Mouse (Mus musculus) heart, embryonic 13.5 days (tissue): ENCODE results near the gene Gpx4. TPM values are rescaled to one million over a fixed set of nuclear protein-coding genes. Genes with fewer than 3 reads are reported as not detected.

ENCODE experiments used
- ATAC-seq: fragments of 200-750 bp; cut with Nextera tagmentation; 2 replicates; pipeline ENCODE4 v1.8.0; 2017; ENCODE audit warnings: moderate TSS enrichment; ENCODE audit not compliant: insufficient number of reproducible peaks, low FRiP score, low TSS enrichment; ENCODE audit errors: extremely low read depth
- H3K27ac ChIP-seq: fragments of 300-500 bp; sonication (generic); replicated peaks from 2 replicates; pipeline ENCODE4 v1.5.1; 2015; ENCODE audit warnings: moderate library complexity, mild to moderate bottlenecking, inconsistent platforms
- H3K27me3 ChIP-seq: fragments of 300-500 bp; sonication (generic); replicated peaks from 2 replicates; pipeline ENCODE4 v1.6.1; 2015; ENCODE audit warnings: mild to moderate bottlenecking, inconsistent platforms
- H3K36me3 ChIP-seq: fragments of 300-500 bp; sonication (generic); 2 replicates; pipeline ENCODE4 v1.6.1; 2015; ENCODE audit warnings: mild to moderate bottlenecking, inconsistent platforms
- H3K4me1 ChIP-seq: fragments of 300-500 bp; sonication (generic); 2 replicates; pipeline ENCODE4 v1.6.1; 2015; ENCODE audit warnings: inconsistent platforms
- H3K4me2 ChIP-seq: fragments of 300-500 bp; sonication (generic); 2 replicates; pipeline ENCODE4 v1.6.1; 2015; ENCODE audit warnings: inconsistent platforms, mild to moderate bottlenecking, moderate library complexity
- H3K4me3 ChIP-seq: fragments of 300-500 bp; sonication (generic); 2 replicates; pipeline ENCODE4 v1.5.1; 2015; ENCODE audit warnings: moderate library complexity, mild to moderate bottlenecking, inconsistent platforms
- H3K9ac ChIP-seq: fragments of 300-500 bp; sonication (generic); 2 replicates; pipeline ENCODE4 v1.6.1; 2015; ENCODE audit warnings: inconsistent platforms, mild to moderate bottlenecking, moderate library complexity
- H3K9me3 ChIP-seq: fragments of 300-500 bp; sonication (generic); 2 replicates; pipeline ENCODE4 v1.6.1; 2016; ENCODE audit warnings: inconsistent platforms
- WGBS: fragments of 180-500 bp; shearing (Covaris S2); methylation state at CpG from one replicate; pipeline ENCODE4 v1.1.7; 2015; ENCODE audit warnings: mixed read lengths; 5-methylcytosine and 5-hydroxymethylcytosine counted together
- polyA plus RNA-seq: library from polyadenylated mRNA; unstranded; fragments of >200 nt; fragmentation: Nextera tagmentation; extraction: Ambion mirVana; gene quantifications from 2 replicates; pipeline ENCODE4 v1.2.1, GENCODE M21; 2015

The Gpx4 gene
- polyA plus RNA-seq, 1 experiment from 2014 or later, result 691 TPM

- H3K27me3 ChIP-seq, result no peaks in the 10 kb centered on the region; the same call in 1 of the 2 replicates
- WGBS, result 72% methylated on average over 15 of the region's 15 CpGs
- H3K9me3 ChIP-seq, result no peaks in the 10 kb centered on the region
- no peak overlapping the region for H3K4me2 ChIP-seq
- 0 out of 2 replicates have a peak overlapping the region, but pooled peaks have one; percentile 38 for H3K9ac ChIP-seq
- no peak overlapping the region for H3K27ac ChIP-seq
- H3K4me3 ChIP-seq, result no peak overlapping the region
- no peak for ATAC-seq
- H3K4me1 ChIP-seq, result peaks cover 14% of the 10 kb centered on the region
- H3K36me3 ChIP-seq, result peaks cover 22% of the 10 kb centered on the region
Observed at GRCm38 (mm10) chr10:80024229-80025043, 22.5 kb upstream of the Gpx4 start.

- H3K4me1 ChIP-seq, result peaks cover 8% of the 10 kb centered on the region
- no peak overlapping the region for H3K27ac ChIP-seq
- peaks cover 24% of the 10 kb centered on the region for H3K36me3 ChIP-seq
- H3K9me3 ChIP-seq, result no peaks in the 10 kb centered on the region
- no peak overlapping the region for H3K4me2 ChIP-seq
- H3K9ac ChIP-seq, result no peak overlapping the region
- H3K27me3 ChIP-seq, result no peaks in the 10 kb centered on the region; the same call in 1 of the 2 replicates
- H3K4me3 ChIP-seq, result no peak overlapping the region
- no peak for ATAC-seq
- WGBS, result 53% methylated on average over 4 of the region's 4 CpGs
Observed at GRCm38 (mm10) chr10:80025044-80025347, 22.0 kb upstream of the Gpx4 start.

GRCm38 (mm10) chr10:80025463-80025862, 21.5 kb upstream of the Gpx4 start:
- WGBS, result 75% methylated on average over 10 of the region's 10 CpGs

GRCm38 (mm10) chr10:80025889-80026288, 21.1 kb upstream of the Gpx4 start:
- Histone ChIP-seq H3K27ac (no peak overlapping the region), H3K4me3 (no peak overlapping the region), H3K36me3 (peaks cover 29% of the 10 kb centered on the region), H3K27me3 (no peaks in the 10 kb centered on the region), H3K9ac (no peak overlapping the region), H3K4me2 (no peak overlapping the region), H3K4me1 (no peaks in the 10 kb centered on the region), H3K9me3 (no peaks in the 10 kb centered on the region)
- ATAC-seq, result no peak
- WGBS, result 69% methylated on average over 12 of the region's 12 CpGs

More at GRCm38 (mm10) chr10:80025463-80025862, 21.5 kb upstream of the Gpx4 start:
- Histone ChIP-seq H3K4me1 (0 out of 2 replicates have a peak, but pooled peaks cover 3% of the 10 kb centered on the region), H3K27ac (no peak overlapping the region), H3K27me3 (no peaks in the 10 kb centered on the region; the same call in 1 of the 2 replicates), H3K9ac (no peak overlapping the region), H3K4me2 (no peak overlapping the region), H3K9me3 (no peaks in the 10 kb centered on the region), H3K4me3 (no peak overlapping the region), H3K36me3 (peaks cover 25% of the 10 kb centered on the region)
- ATAC-seq, result no peak

- H3K4me3 ChIP-seq, result no peak overlapping the region
- no peak for ATAC-seq
Observed at GRCm38 (mm10) chr10:80027681-80028520, 19.1 kb upstream of the Gpx4 start.

GRCm38 (mm10) chr10:80028521-80028846, 18.5 kb upstream of the Gpx4 start:
- Histone ChIP-seq H3K27me3 (no peaks in the 10 kb centered on the region), H3K36me3 (peaks cover 22% of the 10 kb centered on the region; the same call in 1 of the 2 replicates), H3K9me3 (no peaks in the 10 kb centered on the region), H3K9ac (no peak overlapping the region), H3K4me3 (no peak overlapping the region), H3K27ac (no peak overlapping the region), H3K4me2 (no peak overlapping the region), H3K4me1 (peaks cover 14% of the 10 kb centered on the region)
- ATAC-seq, result no peak
- 87% methylated on average over 13 of the region's 13 CpGs for WGBS

More at GRCm38 (mm10) chr10:80027681-80028520, 19.1 kb upstream of the Gpx4 start:
- no peaks in the 10 kb centered on the region for H3K9me3 ChIP-seq
- 67% methylated on average over 20 of the region's 20 CpGs for WGBS
- H3K4me2 ChIP-seq, result no peak overlapping the region
- H3K36me3 ChIP-seq, result peaks cover 26% of the 10 kb centered on the region
- no peak overlapping the region for H3K27ac ChIP-seq
- no peak overlapping the region for H3K9ac ChIP-seq
- peaks cover 9% of the 10 kb centered on the region for H3K4me1 ChIP-seq
- H3K27me3 ChIP-seq, result no peaks in the 10 kb centered on the region

- Histone ChIP-seq H3K27ac (no peak overlapping the region), H3K4me1 (peaks cover 29% of the 10 kb centered on the region), H3K9ac (no peak overlapping the region), H3K4me2 (no peak overlapping the region), H3K27me3 (no peaks in the 10 kb centered on the region), H3K4me3 (no peak overlapping the region), H3K36me3 (peaks cover 31% of the 10 kb centered on the region), H3K9me3 (no peaks in the 10 kb centered on the region)
- ATAC-seq, result no peak
- WGBS, result 85% methylated on average over 9 of the region's 9 CpGs
Observed at GRCm38 (mm10) chr10:80030191-80030590, 16.8 kb upstream of the Gpx4 start.

- Histone ChIP-seq H3K9ac (peak overlapping the region; percentile 2; the same call in 1 of the 2 replicates), H3K27ac (no peak overlapping the region), H3K4me1 (peaks cover 31% of the 10 kb centered on the region), H3K4me3 (no peak overlapping the region), H3K9me3 (no peaks in the 10 kb centered on the region), H3K4me2 (no peak overlapping the region), H3K36me3 (peaks cover 36% of the 10 kb centered on the region), H3K27me3 (no peaks in the 10 kb centered on the region)
- ATAC-seq, result no peak
- WGBS, result 81% methylated on average over 17 of the region's 17 CpGs
Observed at GRCm38 (mm10) chr10:80030736-80031135, 16.2 kb upstream of the Gpx4 start.

- H3K27ac ChIP-seq, result peak overlapping the region; percentile 83
- peak overlapping the region; percentile 36 for H3K4me2 ChIP-seq
- H3K4me1 ChIP-seq, result peaks cover 33% of the 10 kb centered on the region
- H3K27me3 ChIP-seq, result no peaks in the 10 kb centered on the region
- 7% methylated on average over 5 of the region's 5 CpGs for WGBS
- H3K9me3 ChIP-seq, result no peaks in the 10 kb centered on the region
- H3K36me3 ChIP-seq, result peaks cover 54% of the 10 kb centered on the region
- peak overlapping the region; percentile 47 for H3K9ac ChIP-seq
- 0 out of 2 replicates have a peak, but pooled peaks have one; percentile 31 for ATAC-seq
- H3K4me3 ChIP-seq, result no peak overlapping the region
Observed at GRCm38 (mm10) chr10:80032799-80033480, 14.0 kb upstream of the Gpx4 start.

GRCm38 (mm10) chr10:80033511-80034391, 13.2 kb upstream of the Gpx4 start:
- no peaks in the 10 kb centered on the region for H3K9me3 ChIP-seq
- peaks cover 41% of the 10 kb centered on the region for H3K4me1 ChIP-seq
- peak overlapping the region; percentile 47 for H3K9ac ChIP-seq
- ATAC-seq, result no peak
- H3K4me2 ChIP-seq, result peak overlapping the region; percentile 36; the same call in 1 of the 2 replicates
- WGBS, result 26% methylated on average over 9 of the region's 9 CpGs
- H3K27me3 ChIP-seq, result no peaks in the 10 kb centered on the region
- H3K4me3 ChIP-seq, result no peak overlapping the region
- H3K36me3 ChIP-seq, result peaks cover 56% of the 10 kb centered on the region
- H3K27ac ChIP-seq, result peak overlapping the region; percentile 83
